Mouse (Mus musculus): ENCODE results near the gene Dnajb12.

Dnajb12 gene

GRCm38 (mm10) chr10:59920810-59921681 is 41.7 kb downstream of the Dnajb12 start:
- peak; percentile 80 for DNase-seq

- DNase-seq, result no peak
These were observed 44.1 kb downstream of the Dnajb12 start for GRCm38 (mm10) chr10:59923493-59923892.

GRCm38 (mm10) chr10:59924305-59924704 is 44.9 kb downstream of the Dnajb12 start:
- DNase-seq, result no peak

- no peak for DNase-seq
These were observed 49.8 kb downstream of the Dnajb12 start for GRCm38 (mm10) chr10:59929205-59929604.

DNA sequence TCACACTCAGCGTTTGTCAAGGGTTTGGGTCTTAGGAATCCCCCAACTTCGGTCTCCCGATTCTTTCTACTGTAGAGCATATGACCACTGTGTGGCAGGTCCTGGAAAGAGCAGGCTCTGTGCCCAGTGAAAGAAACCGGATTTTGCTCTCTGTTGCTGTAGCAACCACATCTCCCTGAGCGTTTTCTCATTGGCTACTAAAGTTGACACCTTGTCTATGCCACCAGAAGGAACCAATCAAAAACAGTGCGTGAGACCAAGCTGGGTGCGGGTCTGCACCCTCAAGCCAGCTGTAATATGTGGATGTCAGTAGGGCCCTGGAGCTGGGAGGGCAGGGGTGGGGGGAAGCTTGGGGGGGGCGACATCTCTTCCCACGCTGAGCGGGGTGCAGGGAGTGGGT is 51.6 kb downstream of the Dnajb12 start:
- no peak for DNase-seq

DNA sequence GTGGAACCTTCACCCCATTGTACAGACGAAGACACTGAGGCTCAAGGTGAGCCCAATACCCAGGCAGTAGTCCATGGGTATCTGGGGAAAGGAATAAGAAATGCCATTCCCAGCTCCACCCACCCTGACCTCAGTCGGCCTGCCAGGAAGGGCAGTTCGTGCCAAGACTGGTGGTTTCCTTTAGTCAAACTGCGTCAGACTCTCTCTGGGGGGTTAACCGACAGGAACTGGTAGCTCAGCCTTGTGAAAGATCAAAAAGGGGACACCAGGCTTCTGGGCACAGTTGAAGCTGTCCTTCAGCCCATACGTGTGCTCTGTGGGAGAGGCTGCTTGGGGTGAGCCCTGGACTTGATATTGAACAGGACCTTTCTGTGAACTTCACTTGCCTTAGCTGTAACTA is 53.2 kb downstream of the Dnajb12 start:
- peak; percentile 55 for DNase-seq

GRCm38 (mm10) chr10:59934039-59934438 is 54.7 kb downstream of the Dnajb12 start:
- no peak for DNase-seq

DNA sequence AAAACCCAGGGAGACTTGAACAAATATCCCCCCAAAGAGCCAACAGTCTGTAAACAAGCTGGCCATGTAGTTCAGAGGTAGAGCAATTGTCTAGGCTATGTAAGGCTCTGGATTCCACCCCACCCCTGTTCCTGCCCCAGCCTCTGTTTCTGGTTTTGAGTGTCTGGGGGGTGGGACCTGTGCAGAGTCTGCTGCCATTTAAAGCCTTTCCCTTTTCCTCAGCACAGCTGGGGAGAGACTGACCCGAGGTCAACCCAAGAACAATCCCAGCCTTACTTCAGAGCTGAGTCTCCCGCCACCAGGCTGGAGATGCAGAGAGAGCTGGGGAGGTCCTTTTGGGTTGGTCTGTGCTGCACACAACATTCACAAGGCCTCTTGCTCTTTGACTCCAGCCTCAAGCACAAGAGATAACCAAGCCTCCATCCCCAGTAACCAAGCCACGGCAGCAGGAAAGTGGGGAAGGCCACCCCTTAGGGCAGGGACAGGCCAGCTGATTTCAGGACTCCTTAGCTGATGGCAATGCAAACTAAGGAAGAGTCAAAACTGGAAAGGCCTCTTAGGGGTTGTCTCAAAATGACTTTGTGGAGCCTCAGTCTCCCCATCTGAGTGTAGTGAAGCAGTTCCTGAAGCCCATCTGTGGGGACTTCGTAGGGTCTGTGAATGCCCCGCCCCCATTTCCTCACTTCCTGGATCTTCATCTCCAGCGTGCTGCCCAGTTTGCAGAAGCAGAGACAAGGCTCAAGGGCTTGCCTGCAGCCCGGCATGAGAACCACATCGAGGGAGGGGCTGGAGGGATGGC is 56.9 kb downstream of the Dnajb12 start:
- DNase-seq, result no peak

DNA sequence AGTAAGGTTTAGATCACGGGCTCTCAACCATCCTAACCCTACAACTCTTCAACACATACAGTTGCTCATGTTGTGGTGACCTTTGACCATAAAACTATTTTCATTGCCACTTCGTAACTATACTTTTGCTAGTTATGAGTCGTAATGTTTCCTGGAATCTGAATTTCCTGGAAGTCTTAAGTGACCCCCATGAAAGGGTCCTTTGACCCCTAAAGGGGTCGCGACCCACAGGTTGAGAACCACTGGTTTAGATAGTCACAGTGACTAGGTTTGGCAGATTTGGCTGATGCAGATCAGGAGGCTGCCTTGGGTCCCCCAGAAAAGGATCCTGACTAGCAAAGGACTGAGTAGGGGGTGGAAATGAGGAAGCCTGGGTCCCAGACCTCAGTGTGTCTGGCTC is 59.3 kb downstream of the Dnajb12 start:
- DNase-seq, result no peak

DNA sequence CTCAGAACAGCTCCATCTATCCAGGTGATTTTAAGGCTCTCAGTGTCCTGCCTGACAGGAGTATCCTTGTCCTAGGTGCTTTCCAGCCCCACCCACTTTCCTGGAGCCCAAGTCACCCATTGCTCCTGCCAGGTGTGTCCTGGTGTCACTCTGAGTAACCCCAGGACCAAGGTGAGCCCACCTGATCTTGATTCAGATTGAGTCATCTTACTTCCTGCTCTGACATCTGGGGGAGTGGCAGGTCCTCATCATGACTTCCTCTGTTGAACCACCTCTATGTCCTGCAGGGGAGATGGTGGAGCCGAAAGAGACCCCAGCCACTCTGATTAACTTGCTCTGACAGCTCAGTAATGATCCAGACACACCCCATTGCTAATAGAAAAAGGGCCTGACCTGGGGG is 59.7 kb downstream of the Dnajb12 start:
- no peak for DNase-seq

- DNase-seq, result no peak
These were observed 63.0 kb downstream of the Dnajb12 start for GRCm38 (mm10) chr10:59942281-59942846.

- DNase-seq, result peak; percentile 73
These were observed 63.6 kb downstream of the Dnajb12 start for GRCm38 (mm10) chr10:59942847-59943420.

DNA sequence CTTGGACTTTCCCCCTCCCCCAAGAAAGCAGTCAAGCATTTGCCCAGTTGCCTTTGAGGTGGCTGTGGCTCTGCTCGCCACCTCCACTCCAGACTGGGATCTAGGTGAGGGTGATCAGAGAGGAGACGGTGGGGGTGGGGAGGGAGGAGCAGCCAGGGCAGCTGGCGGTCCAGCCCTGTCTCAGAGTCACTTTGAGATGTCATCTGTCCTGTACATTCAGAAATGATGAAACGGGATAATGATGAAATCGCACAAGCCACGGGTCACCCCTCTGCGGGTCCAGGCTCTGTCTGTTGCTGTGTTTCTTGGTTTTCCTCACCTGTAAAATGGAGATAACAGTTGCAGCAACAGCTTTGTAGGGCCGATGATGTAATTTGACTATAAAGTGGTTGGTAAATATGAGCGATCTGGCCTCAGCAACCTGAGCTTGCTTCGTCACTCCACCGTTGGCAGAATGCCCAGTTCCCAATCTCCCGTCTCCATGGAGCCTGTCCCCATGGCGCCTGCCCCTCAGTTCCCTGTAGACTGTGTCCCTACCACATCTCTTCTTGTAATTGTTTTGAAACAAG is 64.1 kb downstream of the Dnajb12 start:
- DNase-seq, result peak; percentile 73

DNA sequence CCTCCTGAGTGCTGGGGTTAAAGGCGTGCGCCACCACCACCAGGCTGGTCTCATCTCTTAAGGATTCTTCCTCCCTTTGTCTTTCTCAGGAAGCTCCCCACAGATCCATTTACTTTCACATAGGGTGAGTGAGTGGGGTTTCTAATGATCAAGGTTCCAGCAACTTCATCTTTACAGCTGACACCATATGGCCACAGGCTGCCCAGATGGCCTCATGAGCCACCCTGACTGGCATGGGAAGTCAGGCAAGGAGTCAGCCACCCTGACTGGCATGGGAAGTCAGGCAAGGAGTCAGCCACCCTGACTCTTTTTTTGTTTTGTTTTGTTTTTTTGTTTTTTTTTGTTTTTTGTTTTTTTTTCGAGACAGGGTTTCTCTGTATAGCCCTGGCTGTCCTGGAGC is 66.1 kb downstream of the Dnajb12 start:
- no peak for DNase-seq

DNA sequence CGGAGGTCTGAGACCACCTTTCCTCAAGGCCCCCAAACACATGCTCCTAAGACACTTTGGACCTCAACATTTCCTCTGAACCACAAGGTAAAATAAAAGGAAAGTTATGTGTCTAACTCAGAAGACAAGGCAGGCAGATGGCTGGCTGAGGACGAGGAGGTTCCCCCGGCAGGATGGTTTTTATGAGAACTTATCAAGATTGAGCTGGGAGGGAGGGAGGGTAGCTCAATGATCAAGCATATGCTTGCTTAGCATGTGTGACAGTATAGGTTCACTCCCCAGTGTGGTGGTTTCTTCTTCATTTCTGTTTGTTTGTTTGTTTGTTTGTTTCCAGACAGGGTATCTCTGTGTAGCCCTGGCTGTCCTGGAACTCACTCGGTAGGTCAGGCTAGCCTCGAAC is 67.0 kb downstream of the Dnajb12 start:
- no peak for DNase-seq

DNA sequence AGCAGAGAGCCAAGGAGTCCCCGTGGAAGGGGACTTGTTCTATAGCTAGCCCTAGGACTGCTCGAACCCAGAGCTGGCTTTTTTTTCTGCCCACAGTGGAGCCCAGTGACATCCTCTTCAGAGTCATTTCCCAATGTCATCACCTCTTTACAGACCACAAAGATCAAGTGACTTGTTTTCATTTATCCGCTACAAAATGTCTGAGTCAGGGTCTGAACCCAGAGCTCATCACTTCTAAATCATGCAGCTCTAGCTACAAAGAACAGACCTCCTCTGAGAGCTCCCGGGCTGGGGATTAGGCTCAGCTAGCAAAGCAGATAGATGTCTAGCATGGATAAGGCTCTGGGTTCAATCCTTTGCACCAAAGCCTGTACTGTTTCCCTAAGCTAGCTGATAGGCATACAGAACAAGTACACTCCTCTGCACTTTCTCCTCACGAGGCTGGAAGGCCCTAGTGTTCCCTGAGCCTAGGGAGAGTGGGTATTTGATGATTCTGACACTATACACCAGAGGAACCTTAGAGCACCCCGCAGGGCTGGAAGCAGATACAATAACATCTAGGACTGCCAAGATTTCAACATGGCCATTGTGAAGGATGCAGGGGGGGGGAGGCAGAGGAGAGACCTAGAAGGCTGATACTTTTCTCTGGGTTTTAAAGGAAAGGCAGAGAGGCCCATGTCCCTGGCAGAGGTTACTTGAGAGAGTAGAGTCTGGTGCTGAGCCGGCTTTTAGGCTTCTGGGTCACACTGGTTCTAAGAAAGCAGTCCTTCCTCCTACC is 68.1 kb downstream of the Dnajb12 start:
- DNase-seq, result no peak

DNA sequence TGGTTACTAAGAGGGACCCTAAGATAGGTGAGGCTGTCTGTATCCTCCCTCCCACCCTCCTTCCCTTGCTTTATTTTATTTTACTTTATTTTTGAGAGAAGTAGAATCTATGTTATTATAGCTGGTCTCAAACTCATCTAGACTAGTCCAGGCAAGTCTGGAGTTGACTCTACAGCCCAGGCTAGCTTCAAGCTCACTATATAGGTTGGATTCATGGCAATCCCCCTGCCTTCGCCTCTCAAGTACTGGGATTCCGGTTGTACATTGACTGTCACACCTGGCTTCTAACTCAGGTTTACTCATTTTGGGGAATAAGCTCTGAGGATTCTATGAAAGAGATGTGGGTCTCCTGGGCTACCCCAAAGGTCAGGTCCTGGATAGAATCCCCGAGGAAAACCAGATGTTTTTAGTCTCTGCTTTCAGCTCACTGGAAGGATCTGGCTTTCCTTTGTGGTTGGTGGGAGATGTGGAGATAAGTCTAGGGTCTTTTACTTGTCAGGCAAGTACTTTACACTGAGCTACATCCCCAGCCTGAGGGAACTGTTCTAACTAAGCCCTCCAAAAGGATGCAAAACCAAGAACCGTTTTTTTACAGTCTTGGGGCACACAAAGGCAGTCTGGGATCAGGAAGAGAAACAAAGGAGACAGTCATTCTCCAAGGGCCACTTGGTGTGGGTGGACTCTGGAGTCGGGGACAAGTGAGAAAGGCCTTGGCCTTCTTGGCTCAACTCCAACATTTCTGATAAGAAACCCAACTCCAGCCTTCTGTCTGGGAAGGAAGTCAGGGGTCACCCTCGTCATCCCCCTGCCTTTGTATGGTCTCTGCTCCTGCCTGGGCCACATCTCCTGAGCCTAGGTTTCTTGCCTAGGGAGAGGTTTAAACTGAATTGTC is 69.3 kb downstream of the Dnajb12 start:
- DNase-seq, result no peak
